Mouse (Mus musculus): ENCODE data around the gene Il27ra. TPM values are rescaled to one million over a fixed set of nuclear protein-coding genes. Genes with fewer than 3 reads are reported as not detected.

The Il27ra gene
- total RNA-seq, 1 experiment, result 0.89 TPM

DNA sequence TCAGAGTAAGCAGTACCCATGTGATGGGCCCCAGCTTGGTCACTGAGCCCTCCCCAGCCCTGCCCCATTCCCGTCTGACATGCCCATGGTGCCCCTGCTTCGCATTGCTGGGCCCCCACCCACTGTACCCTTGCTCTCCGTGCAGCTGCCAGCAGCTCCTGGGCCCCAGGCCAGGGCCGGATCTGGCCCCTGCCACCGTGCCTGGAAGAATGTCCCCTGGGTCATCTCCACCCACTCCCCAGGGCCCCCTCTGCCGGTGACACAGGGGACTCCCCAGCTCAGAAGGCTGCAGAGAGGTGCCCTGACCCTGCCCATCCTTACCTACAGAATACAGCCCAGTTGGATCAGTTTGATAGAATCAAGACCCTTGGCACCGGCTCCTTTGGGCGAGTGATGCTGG is 61.5 kb downstream of the Il27ra start:
- H3K36me3 ChIP-seq (ENCODE audit: control insufficient read depth, insufficient read depth, low read length, poor library complexity, severe bottlenecking), result peaks cover 10% of the 10 kb centered on the region; the same call in 1 of the 2 replicates
- no peak for TF ChIP-seq MAFK (IDR thresholded peaks at IDR 0.05; ENCODE audit: insufficient read depth, low read depth, low read length)
- no peak for TF ChIP-seq CHD2 (IDR thresholded peaks at IDR 0.05; ENCODE audit: low read depth, low read length)
- no peak for TF ChIP-seq ZNF384 (IDR thresholded peaks at IDR 0.05; ENCODE audit: low read depth, low read length)
- no peak for TF ChIP-seq ZC3H11A (IDR thresholded peaks at IDR 0.05; ENCODE audit: borderline replicate concordance, low read depth, low read length)
- TF ChIP-seq HCFC1 (IDR thresholded peaks at IDR 0.05; ENCODE audit: borderline replicate concordance, insufficient read depth, low read length), result no peak
- H3K27ac ChIP-seq (ENCODE audit: insufficient read depth, low read depth, low read length, poor library complexity, severe bottlenecking), result no peak overlapping the region
- H3K4me1 ChIP-seq (ENCODE audit: control insufficient read depth in 2 of 2, insufficient read depth in 2 of 2, low read length in 2 of 2, poor library complexity in 1 of 2), result no peaks in the 10 kb centered on the region; a peak in 1 of 4 replicates
- no peak for DNase-seq (ENCODE audit: low read depth, low spot score)
- no peak overlapping the region for H3K9ac ChIP-seq (ENCODE audit: insufficient read depth, low read depth, low read length, poor library complexity, severe bottlenecking)
- no peak overlapping the region for H3K4me3 ChIP-seq (ENCODE audit: insufficient read depth in 1 of 2, low read depth in 1 of 2, low read length in 2 of 2, poor library complexity in 1 of 2, severe bottlenecking in 1 of 2)
- H3K9me3 ChIP-seq (ENCODE audit: control insufficient read depth, insufficient read depth, low read depth, low read length), result no peaks in the 10 kb centered on the region
- in situ Hi-C loops (cut with MboI; ENCODE audit: low sequenced_read_pairs in 2 of 2, unreplicated experiment in 2 of 2), result no loop called here

Other genes starting within 250 kb of the Il27ra start
- 119 and 213 TPM in 2 replicates for gene Adgrl1, start 142.5 kb downstream of the Il27ra start, total RNA-seq (2012; rRNA removed)
- 1.8 and 3.1 TPM in 2 replicates for gene Gm10644, start 87.4 kb downstream of the Il27ra start, total RNA-seq (2012; rRNA removed)
- 30.3 and 43.3 TPM in 2 replicates for gene Asf1b, start 87.1 kb downstream of the Il27ra start, total RNA-seq (2012; rRNA removed)
- 19.4 and 31.4 TPM in 2 replicates for gene Prkaca, start 69.6 kb downstream of the Il27ra start, total RNA-seq (2012; rRNA removed)
- gene Samd1, start 44.9 kb downstream of the Il27ra start, total RNA-seq (2012; rRNA removed), result 125 and 191 TPM in 2 replicates
- gene 1700067K01Rik, start 41.1 kb downstream of the Il27ra start, total RNA-seq (2012; rRNA removed), result 1.2 and 1.8 TPM in 2 replicates
- gene 2210011C24Rik, start 30.4 kb downstream of the Il27ra start, total RNA-seq (2012; rRNA removed), result 4.6 and 9.1 TPM in 2 replicates
- gene Palm3, start 21.1 kb downstream of the Il27ra start, total RNA-seq (2012; rRNA removed), result 25.5 and 29.0 TPM in 2 replicates
- gene Rln3, start 2.4 kb upstream of the Il27ra start, total RNA-seq (2012; rRNA removed), result 7.3 and 26.6 TPM in 2 replicates
- gene Gm10643, start 22.5 kb upstream of the Il27ra start, total RNA-seq (2012; rRNA removed), result 1.5 and 1.7 TPM in 2 replicates
- gene Rfx1, start 24.2 kb upstream of the Il27ra start, total RNA-seq (2012; rRNA removed), result 16.2 and 22.3 TPM in 2 replicates
- 53.5 and 62.0 TPM in 2 replicates for gene Dcaf15, start 62.2 kb upstream of the Il27ra start, total RNA-seq (2012; rRNA removed)
- gene Podnl1, start 83.4 kb upstream of the Il27ra start, total RNA-seq (2012; rRNA removed), result 1.5 and 2.0 TPM in 2 replicates
- 17.7 and 18.9 TPM in 2 replicates for gene Cc2d1a, start 105.3 kb upstream of the Il27ra start, total RNA-seq (2012; rRNA removed)
- gene 4930432K21Rik, start 105.4 kb upstream of the Il27ra start, total RNA-seq (2012; rRNA removed), result 4.9 TPM in 2 replicates
- gene Nanos3, start 142.6 kb upstream of the Il27ra start, total RNA-seq (2012; rRNA removed), result 7.0 and 9.9 TPM in 2 replicates
- 22.1 and 24.6 TPM in 2 replicates for gene Zswim4, start 194.5 kb upstream of the Il27ra start, total RNA-seq (2012; rRNA removed)
- 148 and 181 TPM in 2 replicates for gene D8Ertd738e, start 207.1 kb upstream of the Il27ra start, total RNA-seq (2012; rRNA removed)
- gene Mri1, start 214.7 kb upstream of the Il27ra start, total RNA-seq (2012; rRNA removed), result 32.7 and 55.6 TPM in 2 replicates
- gene Ccdc130, start 227.8 kb upstream of the Il27ra start, total RNA-seq (2012; rRNA removed), result 12.5 and 14.9 TPM in 2 replicates

Measured in ES-E14 (cell line).